Mouse (Mus musculus) cerebellum, adult 2 months (tissue): ENCODE measurements around the gene Bahcc1.

Experiments
- CTCF ChIP-seq: fragments of 200-500 bp; IDR thresholded peaks from 2 replicates; pipeline ENCODE4 v1.5.1; 2011; ENCODE audit warnings: low read depth, mild to moderate bottlenecking, control low read depth, low read length, moderate library complexity, borderline replicate concordance; ENCODE audit not compliant: insufficient read depth
- POLR2A ChIP-seq: fragments of 200-500 bp; IDR thresholded peaks from 2 replicates; pipeline ENCODE4 v1.6.1; 2011; ENCODE audit warnings: low read length, control low read depth, borderline replicate concordance; ENCODE audit not compliant: insufficient read depth

DNA sequence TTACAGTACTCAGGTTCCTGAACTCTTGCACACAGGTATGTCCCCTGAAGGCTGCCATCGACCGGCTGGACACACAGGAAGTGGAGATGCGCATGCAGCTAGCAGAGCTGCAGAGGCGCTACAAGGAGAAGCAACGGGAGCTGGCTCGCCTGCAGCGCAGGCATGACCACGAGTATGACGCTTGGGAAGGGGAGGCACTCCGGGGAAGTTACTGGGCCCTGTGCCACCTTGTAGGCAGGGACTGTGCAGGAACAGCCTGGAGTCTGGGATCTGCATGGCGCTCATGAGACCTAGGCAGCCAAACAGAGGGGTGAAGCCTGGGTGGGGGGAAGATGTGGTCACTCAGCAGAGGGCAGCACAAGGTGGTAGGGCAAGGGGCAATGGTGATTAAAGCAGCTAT lies 46.6 kb downstream of the Bahcc1 start:
- TF ChIP-seq CTCF (no peak), POLR2A (no peak)
